Mouse (Mus musculus) retina, postnatal 7 days (tissue): ENCODE results near the gene Mest.

ENCODE experiments used
- DNase-seq: peaks from one replicate; pipeline ENCODE4 v3.0.0-alpha.2; 2012; ENCODE audit warnings: low read depth, low spot score

The Mest gene

GRCm38 (mm10) chr6:30703977-30704602 is 19.3 kb upstream of the Mest start:
- DNase-seq = no peak

GRCm38 (mm10) chr6:30709115-30709514 is 14.2 kb upstream of the Mest start:
- DNase-seq = no peak

GRCm38 (mm10) chr6:30710371-30711364 is 12.7 kb upstream of the Mest start:
- DNase-seq = no peak

GRCm38 (mm10) chr6:30711365-30711763 is 12.0 kb upstream of the Mest start:
- no peak for DNase-seq

GRCm38 (mm10) chr6:30712484-30712883 is 10.9 kb upstream of the Mest start:
- no peak for DNase-seq

GRCm38 (mm10) chr6:30713455-30713854 is 9.9 kb upstream of the Mest start:
- DNase-seq = no peak

GRCm38 (mm10) chr6:30713896-30714295 is 9.5 kb upstream of the Mest start:
- DNase-seq = no peak

- no peak for DNase-seq
Measured at GRCm38 (mm10) chr6:30714891-30715471, 8.4 kb upstream of the Mest start.

- DNase-seq = no peak
Measured at GRCm38 (mm10) chr6:30716796-30717195, 6.6 kb upstream of the Mest start.

GRCm38 (mm10) chr6:30722385-30723164 is 772 bp upstream of the Mest start:
- no peak for DNase-seq

GRCm38 (mm10) chr6:30730301-30730971 is 7.1 kb downstream of the Mest start:
- no peak for DNase-seq

GRCm38 (mm10) chr6:30732571-30733130 is 9.3 kb downstream of the Mest start:
- DNase-seq = no peak

- DNase-seq = no peak
Measured at GRCm38 (mm10) chr6:30734465-30734864, 11.1 kb downstream of the Mest start.

GRCm38 (mm10) chr6:30734988-30735727 is 11.8 kb downstream of the Mest start:
- no peak for DNase-seq

GRCm38 (mm10) chr6:30735728-30736371 is 12.5 kb downstream of the Mest start:
- no peak for DNase-seq

GRCm38 (mm10) chr6:30736372-30736762 is 13.0 kb downstream of the Mest start:
- DNase-seq = no peak

- peak; percentile 61 for DNase-seq
Measured at GRCm38 (mm10) chr6:30736864-30737547, 13.7 kb downstream of the Mest start.

GRCm38 (mm10) chr6:30737548-30738463 is 14.5 kb downstream of the Mest start:
- DNase-seq = no peak
